Mouse (Mus musculus): Measurements from ENCODE around the gene Thpo. TPM values are rescaled to one million over a fixed set of nuclear protein-coding genes. Genes with fewer than 3 reads are reported as not detected.

Thpo gene
- polyA plus RNA-seq (2014; fragmentation: Nextera tagmentation; extraction: Ambion mirVana) = 0.24 and 0.51 TPM in 2 replicates

GRCm38 (mm10) chr16:20733731-20734730 lies at the start of gene Thpo:
Gene Thpo (minus strand): TSS chr16:20734511.
- no peaks in the 10 kb centered on the region for H3K9me3 ChIP-seq (ENCODE audit: control insufficient read depth, low read length)
- WGBS = 4% methylated on average over 45 of the region's 45 CpGs
- H3K4me3 ChIP-seq (ENCODE audit: low read depth, low read length) = peak within 1 kb of the TSS; percentile 62
- peak within 1 kb of the TSS; percentile 74 for H3K9ac ChIP-seq (ENCODE audit: low read length)
- DNase-seq (ENCODE audit: low spot score) (peak; percentile 61), ATAC-seq (replicated peaks; ENCODE audit: low FRiP score) (no peak)
- peak within 1 kb of the TSS; percentile 98 for H3K4me2 ChIP-seq (ENCODE audit: low read depth, low read length, severe bottlenecking)
- no peaks in the 10 kb centered on the region for H3K36me3 ChIP-seq (ENCODE audit: control insufficient read depth, insufficient read depth, low read length)
- H3K27me3 ChIP-seq (ENCODE audit: control insufficient read depth, insufficient read depth, low read length) = peaks cover 23% of the 10 kb centered on the region
- peaks cover 15% of the 10 kb centered on the region; the same call in 1 of the 2 replicates for H3K4me1 ChIP-seq (replicated peaks; ENCODE audit: control insufficient read depth, insufficient read depth, low read length)
- no peak within 1 kb of the TSS for H3K27ac ChIP-seq (ENCODE audit: low read depth, low read length)

DNA sequence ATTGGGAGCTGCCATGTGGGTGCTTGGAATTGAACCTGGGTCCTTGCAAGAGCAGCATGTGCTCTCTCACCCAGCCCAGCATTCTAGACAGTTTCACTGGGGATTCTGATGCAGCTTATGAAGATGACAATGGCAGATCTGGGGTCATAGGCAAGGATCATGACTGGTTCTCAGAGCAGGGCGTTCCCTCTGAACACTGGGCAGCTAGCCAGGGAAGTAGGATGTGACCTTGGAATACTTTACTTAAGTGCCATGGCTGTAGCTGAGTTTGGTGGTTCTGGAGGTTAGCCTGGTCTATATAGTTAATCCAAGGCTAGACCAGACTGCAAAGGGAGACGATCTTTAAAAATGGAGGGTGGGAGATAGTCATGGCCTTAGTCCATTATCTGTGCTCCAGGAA lies 49.6 kb upstream of the Thpo start:
- Histone ChIP-seq H3K4me3 (ENCODE audit: low read depth, low read length) (no peak overlapping the region), H3K36me3 (ENCODE audit: control insufficient read depth, insufficient read depth, low read length) (no peaks in the 10 kb centered on the region), H3K4me2 (ENCODE audit: low read depth, low read length, severe bottlenecking) (no peak overlapping the region), H3K27me3 (ENCODE audit: control insufficient read depth, insufficient read depth, low read length) (no peaks in the 10 kb centered on the region), H3K9ac (ENCODE audit: low read length) (no peak overlapping the region), H3K9me3 (ENCODE audit: control insufficient read depth, low read length) (no peaks in the 10 kb centered on the region), H3K4me1 (replicated peaks; ENCODE audit: control insufficient read depth, insufficient read depth, low read length) (no peaks in the 10 kb centered on the region), H3K27ac (ENCODE audit: low read depth, low read length) (no peak overlapping the region)
- 97% methylated on average over 2 of the region's 2 CpGs for WGBS
- ATAC-seq (replicated peaks; ENCODE audit: low FRiP score) (no peak), DNase-seq (ENCODE audit: low spot score) (no peak)

- Histone ChIP-seq H3K9ac (ENCODE audit: low read length) (no peak overlapping the region), H3K4me1 (replicated peaks; ENCODE audit: control insufficient read depth, insufficient read depth, low read length) (no peaks in the 10 kb centered on the region), H3K27ac (ENCODE audit: low read depth, low read length) (no peak overlapping the region), H3K36me3 (ENCODE audit: control insufficient read depth, insufficient read depth, low read length) (no peaks in the 10 kb centered on the region), H3K9me3 (ENCODE audit: control insufficient read depth, low read length) (no peaks in the 10 kb centered on the region), H3K4me3 (ENCODE audit: low read depth, low read length) (no peak overlapping the region), H3K27me3 (ENCODE audit: control insufficient read depth, insufficient read depth, low read length) (no peaks in the 10 kb centered on the region), H3K4me2 (ENCODE audit: low read depth, low read length, severe bottlenecking) (no peak overlapping the region)
- ATAC-seq (replicated peaks; ENCODE audit: low FRiP score) (no peak), DNase-seq (ENCODE audit: low spot score) (no peak)
- 82% methylated on average over 4 of the region's 4 CpGs for WGBS
These were observed 46.9 kb upstream of the Thpo start for GRCm38 (mm10) chr16:20781101-20781630.

- Histone ChIP-seq H3K9ac (ENCODE audit: low read length) (no peak overlapping the region), H3K4me2 (ENCODE audit: low read depth, low read length, severe bottlenecking) (no peak overlapping the region), H3K4me1 (replicated peaks; ENCODE audit: control insufficient read depth, insufficient read depth, low read length) (no peaks in the 10 kb centered on the region), H3K27me3 (ENCODE audit: control insufficient read depth, insufficient read depth, low read length) (no peaks in the 10 kb centered on the region), H3K27ac (ENCODE audit: low read depth, low read length) (no peak overlapping the region), H3K9me3 (ENCODE audit: control insufficient read depth, low read length) (no peaks in the 10 kb centered on the region), H3K36me3 (ENCODE audit: control insufficient read depth, insufficient read depth, low read length) (no peaks in the 10 kb centered on the region), H3K4me3 (ENCODE audit: low read depth, low read length) (no peak overlapping the region)
- no peak for DNase-seq (ENCODE audit: low spot score)
- ATAC-seq (replicated peaks; ENCODE audit: low FRiP score) = no peak
- 92% methylated on average over 3 of the region's 3 CpGs for WGBS
These were observed 45.5 kb upstream of the Thpo start for GRCm38 (mm10) chr16:20779846-20780245.

- no peaks in the 10 kb centered on the region for H3K4me1 ChIP-seq (replicated peaks; ENCODE audit: control insufficient read depth, insufficient read depth, low read length)
- ATAC-seq (replicated peaks; ENCODE audit: low FRiP score) = no peak
- no peak for DNase-seq (ENCODE audit: low spot score)
- H3K27ac ChIP-seq (ENCODE audit: low read depth, low read length) = no peak overlapping the region
- H3K4me3 ChIP-seq (ENCODE audit: low read depth, low read length) = no peak overlapping the region
- H3K27me3 ChIP-seq (ENCODE audit: control insufficient read depth, insufficient read depth, low read length) = no peaks in the 10 kb centered on the region
- H3K9me3 ChIP-seq (ENCODE audit: control insufficient read depth, low read length) = no peaks in the 10 kb centered on the region
- WGBS = 77% methylated on average over 5 of the region's 5 CpGs
- H3K9ac ChIP-seq (ENCODE audit: low read length) = no peak overlapping the region
- H3K36me3 ChIP-seq (ENCODE audit: control insufficient read depth, insufficient read depth, low read length) = no peaks in the 10 kb centered on the region
- no peak overlapping the region for H3K4me2 ChIP-seq (ENCODE audit: low read depth, low read length, severe bottlenecking)
These were observed 40.7 kb upstream of the Thpo start for GRCm38 (mm10) chr16:20775021-20775420.

- no peaks in the 10 kb centered on the region for H3K27me3 ChIP-seq (ENCODE audit: control insufficient read depth, insufficient read depth, low read length)
- no peak overlapping the region for H3K9ac ChIP-seq (ENCODE audit: low read length)
- no peaks in the 10 kb centered on the region for H3K9me3 ChIP-seq (ENCODE audit: control insufficient read depth, low read length)
- H3K4me3 ChIP-seq (ENCODE audit: low read depth, low read length) = no peak overlapping the region
- H3K36me3 ChIP-seq (ENCODE audit: control insufficient read depth, insufficient read depth, low read length) = no peaks in the 10 kb centered on the region
- H3K4me2 ChIP-seq (ENCODE audit: low read depth, low read length, severe bottlenecking) = no peak overlapping the region
- no peak overlapping the region for H3K27ac ChIP-seq (ENCODE audit: low read depth, low read length)
- no peaks in the 10 kb centered on the region for H3K4me1 ChIP-seq (replicated peaks; ENCODE audit: control insufficient read depth, insufficient read depth, low read length)
- ATAC-seq (replicated peaks; ENCODE audit: low FRiP score) = no peak
- peak; percentile 81 for DNase-seq (ENCODE audit: low spot score)
- WGBS = 48% methylated on average over 9 of the region's 9 CpGs
These were observed 30.9 kb upstream of the Thpo start for GRCm38 (mm10) chr16:20765244-20765643.

DNA sequence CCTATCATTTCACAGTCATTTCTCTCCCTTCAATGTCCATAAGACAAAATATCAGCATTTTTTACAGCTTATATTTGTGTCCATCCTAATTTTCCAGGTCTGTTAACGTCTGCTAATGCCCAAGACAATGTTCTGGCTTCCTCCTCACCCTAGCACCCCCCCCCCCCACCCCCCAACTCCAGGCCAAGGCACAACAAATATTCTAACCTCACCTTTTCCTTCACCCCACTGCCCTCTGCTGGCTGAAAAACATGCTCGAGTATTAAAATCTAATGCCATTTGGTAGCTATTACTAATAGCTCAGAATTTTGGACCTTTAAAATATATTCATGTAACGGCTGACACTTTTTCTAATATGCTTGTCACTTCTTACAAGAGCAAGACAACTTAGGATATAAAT lies 27.4 kb upstream of the Thpo start:
- Histone ChIP-seq H3K36me3 (ENCODE audit: control insufficient read depth, insufficient read depth, low read length) (no peaks in the 10 kb centered on the region), H3K4me3 (ENCODE audit: low read depth, low read length) (no peak overlapping the region), H3K27me3 (ENCODE audit: control insufficient read depth, insufficient read depth, low read length) (no peaks in the 10 kb centered on the region), H3K4me2 (ENCODE audit: low read depth, low read length, severe bottlenecking) (no peak overlapping the region), H3K27ac (ENCODE audit: low read depth, low read length) (no peak overlapping the region), H3K9me3 (ENCODE audit: control insufficient read depth, low read length) (no peaks in the 10 kb centered on the region), H3K9ac (ENCODE audit: low read length) (no peak overlapping the region), H3K4me1 (replicated peaks; ENCODE audit: control insufficient read depth, insufficient read depth, low read length) (no peaks in the 10 kb centered on the region)
- ATAC-seq (replicated peaks; ENCODE audit: low FRiP score) = no peak
- DNase-seq (ENCODE audit: low spot score) = no peak
- WGBS = 12% methylated on average over 3 of the region's 3 CpGs

DNA sequence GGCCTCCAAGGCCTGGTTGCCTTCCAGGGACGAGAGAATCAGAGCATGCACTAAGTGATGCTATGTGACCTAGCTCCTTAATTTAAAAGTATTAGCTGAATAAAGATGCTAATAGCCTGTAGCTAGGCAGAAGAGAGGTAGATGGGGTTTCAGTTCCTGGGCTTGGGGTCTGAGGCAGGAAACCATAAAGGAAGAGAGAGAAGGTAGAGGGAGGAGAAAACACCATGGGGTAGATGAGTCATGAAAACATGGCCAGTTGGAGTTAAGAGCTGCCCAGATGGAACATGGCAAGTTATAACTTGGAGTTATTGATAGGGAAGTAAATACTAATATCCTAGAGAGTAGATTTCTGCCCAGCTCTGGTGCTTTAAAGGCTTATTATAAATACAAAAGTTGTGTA lies 23.1 kb upstream of the Thpo start:
- Histone ChIP-seq H3K9me3 (ENCODE audit: control insufficient read depth, low read length) (no peaks in the 10 kb centered on the region), H3K4me1 (replicated peaks; ENCODE audit: control insufficient read depth, insufficient read depth, low read length) (no peaks in the 10 kb centered on the region), H3K27me3 (ENCODE audit: control insufficient read depth, insufficient read depth, low read length) (no peaks in the 10 kb centered on the region), H3K36me3 (ENCODE audit: control insufficient read depth, insufficient read depth, low read length) (no peaks in the 10 kb centered on the region), H3K9ac (ENCODE audit: low read length) (no peak overlapping the region), H3K4me3 (ENCODE audit: low read depth, low read length) (no peak overlapping the region), H3K27ac (ENCODE audit: low read depth, low read length) (no peak overlapping the region), H3K4me2 (ENCODE audit: low read depth, low read length, severe bottlenecking) (no peak overlapping the region)
- WGBS = 64% methylated on average over 1 of the region's 1 CpGs
- no peak for ATAC-seq (replicated peaks; ENCODE audit: low FRiP score)
- DNase-seq (ENCODE audit: low spot score) = no peak

All from forebrain, embryonic 11.5 days (tissue).